Mouse (Mus musculus) lung, adult 2 months (tissue): Measurements from ENCODE around the gene Vmn2r50. TPM values are rescaled to one million over a fixed set of nuclear protein-coding genes. Genes with fewer than 3 reads are reported as not detected.
"Not testable (repeated sequence)": the region's sequence is repeated elsewhere in the genome, so short reads cannot be mapped to it uniquely, and the experiment has no call there.

Source experiments
- DNase-seq: peaks from one replicate; pipeline ENCODE4 v3.0.0; 2022
- H3K4me1 ChIP-seq: fragments of 200-500 bp; 2 replicates; pipeline ENCODE4 v1.6.1; 2011; ENCODE audit warnings: low read length; ENCODE audit not compliant: control insufficient read depth, insufficient read depth
- H3K4me3 ChIP-seq: fragments of 200-500 bp; replicated peaks from 2 replicates; pipeline ENCODE3; 2011; ENCODE audit warnings: low read depth, mild to moderate bottlenecking, control low read depth, low read length; ENCODE audit errors: extremely low read depth
- WGBS: fragments of 180-500 bp; shearing (Covaris S2); methylation state at CpG from one replicate; pipeline ENCODE4 v1.1.7; 2018; 5-methylcytosine and 5-hydroxymethylcytosine counted together
- polyA plus RNA-seq: library from polyadenylated mRNA; depleted of rRNA; stranded (reverse); fragments of >200 nt; gene quantifications from 2 replicates; pipeline ENCODE4 v1.2.3, GENCODE M21; 2012; rRNA removed

Vmn2r50 gene
- polyA plus RNA-seq = not detected in 2 replicates

- not testable (repeated sequence) for H3K4me1 ChIP-seq
Measured at GRCm38 (mm10) chr7:10053196-10053595, at the start of gene Vmn2r50. Gene Vmn2r50 (minus strand): TSS chr7:10053296.

GRCm38 (mm10) chr7:9992157-9992556 is 60.9 kb downstream of the Vmn2r50 start, which contains the start of gene Vmn2r49:
Gene Vmn2r49 (minus strand): TSS chr7:9992257.
- not testable (repeated sequence) for H3K4me1 ChIP-seq, DNase-seq, H3K4me3 ChIP-seq
- WGBS = 58% methylated on average over 2 of the region's 2 CpGs

More at GRCm38 (mm10) chr7:10053196-10053595, at the start of gene Vmn2r50:
- not testable (repeated sequence) for DNase-seq, H3K4me3 ChIP-seq

Other genes starting within 250 kb of the Vmn2r50 start
- not detected in 2 replicates for gene Vmn2r47, start 212.0 kb downstream of the Vmn2r50 start, polyA plus RNA-seq
- not detected in 2 replicates for gene Vmn2r48, start 99.7 kb downstream of the Vmn2r50 start, polyA plus RNA-seq
- not detected in 2 replicates for gene Vmn2r49, start 61.0 kb downstream of the Vmn2r50 start, polyA plus RNA-seq
- not detected in 2 replicates for gene Vmn2r51, start 52.4 kb upstream of the Vmn2r50 start, polyA plus RNA-seq
- gene Vmn2r52, start 123.3 kb upstream of the Vmn2r50 start, polyA plus RNA-seq = not detected in 2 replicates
- gene Vmn1r66, start 224.7 kb upstream of the Vmn2r50 start, polyA plus RNA-seq = not detected in 2 replicates